Mouse (Mus musculus) embryo, embryonic 10 days (tissue): Measurements from ENCODE around the gene Dcn.
A peak's percentile ranks its signal among the peaks of the same experiment; 100 is the strongest.

Experiments used
- DNase-seq: peaks from one replicate; pipeline ENCODE4 v3.0.0-alpha.2; 2015; ENCODE audit warnings: low spot score

Gene Dcn

GRCm38 (mm10) chr10:97564957-97565856, 85.8 kb downstream of the Dcn start, which contains the start of gene Lum:
Lum (plus strand) TSS chr10:97565128.
- DNase-seq: peak; percentile 40

- DNase-seq: peak; percentile 41
Observed at GRCm38 (mm10) chr10:97567489-97568135, 88.2 kb downstream of the Dcn start.
